Mouse (Mus musculus) myocyte (in vitro differentiated cells): ENCODE data around the gene Cmtm6.
A peak's percentile ranks its signal among the peaks of the same experiment; 100 is the strongest.

Experiments
- CEBPB ChIP-seq: IDR thresholded peaks from 2 replicates; pipeline ENCODE4 v1.6.1; 2011; ENCODE audit warnings: mild to moderate bottlenecking, moderate library complexity; ENCODE audit not compliant: poor library complexity, insufficient read depth, severe bottlenecking
- E2F4 ChIP-seq: IDR thresholded peaks from one replicate; pipeline ENCODE4 v1.6.1; 2011; ENCODE audit warnings: mild to moderate bottlenecking, control low read depth, moderate library complexity; ENCODE audit not compliant: insufficient read depth
- MAX ChIP-seq: IDR thresholded peaks from one replicate; pipeline ENCODE4 v1.6.1; 2011; ENCODE audit warnings: low read depth, mild to moderate bottlenecking, control low read depth
- MYOD1 ChIP-seq, 3 experiments: IDR thresholded peaks; one replicate each; pipeline ENCODE4 v1.6.1; 2011; ENCODE audit warnings: control low read depth in 2 of 3, low read depth in 2 of 3, mild to moderate bottlenecking in 2 of 3, moderate library complexity in 1 of 3; ENCODE audit not compliant: insufficient read length in 2 of 3, control insufficient read depth in 1 of 3
- MYOG ChIP-seq, 3 experiments: IDR thresholded peaks; one replicate each; pipeline ENCODE4 v1.6.1; 2011; ENCODE audit warnings: control low read depth in 2 of 3, low read depth in 2 of 3, mild to moderate bottlenecking in 2 of 3; ENCODE audit not compliant: insufficient read length in 2 of 3, control insufficient read depth in 1 of 3, insufficient read depth in 1 of 3
- POLR2A ChIP-seq: IDR thresholded peaks from one replicate; pipeline ENCODE4 v1.6.1; 2011; ENCODE audit warnings: low read depth, mild to moderate bottlenecking, control low read depth, moderate library complexity; ENCODE audit not compliant: insufficient read length
- POLR2AphosphoS2 ChIP-seq: IDR thresholded peaks from one replicate; pipeline ENCODE4 v1.6.1; 2011; ENCODE audit warnings: low read depth, control low read depth; ENCODE audit not compliant: insufficient read length
- REST ChIP-seq: IDR thresholded peaks from one replicate; pipeline ENCODE4 v1.6.1; 2011; ENCODE audit warnings: mild to moderate bottlenecking, control low read depth, moderate library complexity; ENCODE audit not compliant: insufficient read depth, insufficient read length
- SRF ChIP-seq: IDR thresholded peaks from one replicate; pipeline ENCODE4 v1.6.1; 2011; ENCODE audit warnings: low read depth; ENCODE audit not compliant: control insufficient read depth, insufficient read length
- TCF12 ChIP-seq: IDR thresholded peaks from one replicate; pipeline ENCODE4 v1.6.1; 2011; ENCODE audit warnings: mild to moderate bottlenecking, control low read depth; ENCODE audit not compliant: poor library complexity, insufficient read depth, severe bottlenecking
- TCF3 ChIP-seq: IDR thresholded peaks from one replicate; pipeline ENCODE4 v1.6.1; 2011; ENCODE audit warnings: low read depth, control low read depth; ENCODE audit not compliant: insufficient read length
- USF1 ChIP-seq: IDR thresholded peaks from one replicate; pipeline ENCODE4 v1.6.1; 2011; ENCODE audit warnings: low read depth, mild to moderate bottlenecking, control low read depth, moderate library complexity

- TF ChIP-seq E2F4, result no peak
- TF ChIP-seq MYOG (IDR thresholded peaks at IDR 0.05; ENCODE audit: control insufficient read depth in 1 of 3, insufficient read depth in 1 of 3, insufficient read length in 2 of 3, low read depth in 2 of 3), result no peak
- peak; percentile 79 for TF ChIP-seq POLR2A
- TF ChIP-seq TCF12, result no peak
- TF ChIP-seq USF1, result no peak
- no peak for TF ChIP-seq REST
- no peak for TF ChIP-seq MAX
- peak in 1 of 3 experiments; percentile 23 for TF ChIP-seq MYOD1 (IDR thresholded peaks at IDR 0.05; ENCODE audit: control insufficient read depth in 1 of 3, insufficient read length in 2 of 3, low read depth in 2 of 3)
- TF ChIP-seq CEBPB, result no peak
- TF ChIP-seq POLR2AphosphoS2, result peak; percentile 88
- TF ChIP-seq TCF3, result no peak
- TF ChIP-seq SRF, result no peak
Measured at GRCm38 (mm10) chr9:114688252-114688952, 42.5 kb upstream of the Cmtm6 start, which contains the start of gene Dync1li1.
